Mouse (Mus musculus) CH12.LX (cell line): ENCODE measurements around the gene Apool. TPM values are rescaled to one million over a fixed set of nuclear protein-coding genes. Genes with fewer than 3 reads are reported as not detected.
A peak's percentile ranks its signal among the peaks of the same experiment; 100 is the strongest.
"Not testable (repeated sequence)": the region's sequence is repeated elsewhere in the genome, so short reads cannot be mapped to it uniquely, and the experiment has no call there.

Experiments used
- DNase-seq: peaks from one replicate; pipeline ENCODE4 v3.0.0-alpha.2; 2013; ENCODE audit errors: extremely low read depth
- H3K27ac ChIP-seq: 2 replicates; pipeline ENCODE4 v1.5.1; 2012; ENCODE audit warnings: low read depth, mild to moderate bottlenecking, control low read depth, moderate library complexity; ENCODE audit not compliant: insufficient read depth
- H3K27me3 ChIP-seq: replicated peaks from 2 replicates; pipeline ENCODE3; 2012; ENCODE audit warnings: inconsistent platforms
- H3K36me3 ChIP-seq, 2 experiments: replicated peaks in 1 of 2; 2 replicates each; pipeline versions ENCODE3 to v1.6.1; 2012; ENCODE audit warnings: inconsistent platforms in 1 of 2, low read length in 1 of 2, mild to moderate bottlenecking in 1 of 2, mixed read lengths in 1 of 2, moderate library complexity in 1 of 2; ENCODE audit not compliant: control insufficient read depth in 1 of 2, insufficient read depth in 1 of 2
- H3K4me1 ChIP-seq, 2 experiments: 2 replicates each; pipeline ENCODE4 v1.6.1; 2012; ENCODE audit warnings: inconsistent platforms in 1 of 2, moderate library complexity in 1 of 2; ENCODE audit not compliant: insufficient read depth in 2 of 2, control insufficient read depth in 1 of 2
- H3K4me2 ChIP-seq: 2 replicates; pipeline ENCODE4 v1.6.1; 2012; ENCODE audit warnings: low read depth, mild to moderate bottlenecking, control low read depth; ENCODE audit not compliant: poor library complexity, insufficient read depth, severe bottlenecking
- H3K4me3 ChIP-seq, 3 experiments: fragments of 150-350 bp in 1 of 3; sonication (generic) in 1 of 3; replicated peaks in 1 of 3; 2 replicates each; pipeline versions ENCODE3 to v1.5.1; 2011 to 2012; ENCODE audit warnings: low read depth in 2 of 3, low read length in 2 of 3, mild to moderate bottlenecking in 2 of 3, moderate library complexity in 2 of 3, control low read depth in 1 of 3, improper control_type of control experiment in 1 of 3, inconsistent platforms in 1 of 3, mixed read lengths in 1 of 3; ENCODE audit not compliant: poor library complexity in 1 of 3
- H3K79me2 ChIP-seq: replicated peaks from 2 replicates; pipeline ENCODE4 v1.6.1; 2012; ENCODE audit warnings: mild to moderate bottlenecking, moderate library complexity; ENCODE audit not compliant: control insufficient read depth, poor library complexity, insufficient read depth, severe bottlenecking; ENCODE audit errors: extremely low read depth
- H3K9ac ChIP-seq: 2 replicates; pipeline ENCODE4 v1.6.1; 2012; ENCODE audit warnings: low read depth, mild to moderate bottlenecking, control low read depth, moderate library complexity; ENCODE audit not compliant: insufficient read depth
- H3K9me3 ChIP-seq: replicated peaks from 2 replicates; pipeline ENCODE3; 2012; ENCODE audit warnings: low read length, inconsistent platforms, mixed read lengths
- CTCF ChIP-seq, 2 experiments: IDR thresholded peaks in 1 of 2; conservative IDR thresholded peaks in 1 of 2; 2 replicates each; pipeline ENCODE4 v1.5.1; 2011 to 2012; ENCODE audit warnings: low read depth in 2 of 2, low read length in 2 of 2, improper control_type of control experiment in 1 of 2, inconsistent platforms in 1 of 2, mild to moderate bottlenecking in 1 of 2, moderate library complexity in 1 of 2
- GABPA ChIP-seq: IDR thresholded peaks from 2 replicates; pipeline ENCODE4 v1.6.1; 2012; ENCODE audit warnings: low read depth, low read length, improper control_type of control experiment, inconsistent platforms; ENCODE audit not compliant: insufficient replicate concordance
- PAX5 ChIP-seq: IDR thresholded peaks from 2 replicates; pipeline ENCODE4 v1.6.1; 2012; ENCODE audit warnings: low read length, inconsistent platforms, mixed read lengths
- RAD21 ChIP-seq: IDR thresholded peaks from 2 replicates; pipeline ENCODE4 v1.6.1; 2011; ENCODE audit warnings: low read depth, mild to moderate bottlenecking, low read length, improper control_type of control experiment, moderate library complexity
- SMC3 ChIP-seq: IDR thresholded peaks from 2 replicates; pipeline ENCODE4 v1.6.1; 2011; ENCODE audit warnings: low read depth, low read length, improper control_type of control experiment
- dilution Hi-C: fragments of 300-500 bp; cut with MboI; formaldehyde crosslinking; loops from 2 replicates; pipeline ENCODE4 v1.14.3; 2020; ENCODE audit warnings: low sequenced_read_pairs; ENCODE audit not compliant: extremely low pct_unique_long_range_greater_than_20kb, extremely low pct_ligation_motif_present
- in situ Hi-C: fragments of 300-500 bp; cut with MboI; formaldehyde crosslinking; loops from 3 replicates; pipeline ENCODE4 v1.14.3; 2019; ENCODE audit warnings: low sequenced_read_pairs, low pct_ligation_motif_present, low pct_unique_long_range_greater_than_20kb, mixed read lengths
- polyA plus RNA-seq: library from polyadenylated mRNA; unstranded; fragments of >175 nt; gene quantifications from 2 replicates; pipeline ENCODE4 v1.2.1, GENCODE M21; 2012; ENCODE audit warnings: low read depth; ENCODE audit not compliant: insufficient read length
- total RNA-seq, 2 experiments: library from RNA; depleted of rRNA; stranded (reverse); fragments of 300-350 nt in 1 of 2; fragments of >200 nt in 1 of 2; gene quantifications; 2 replicates each; pipeline ENCODE4 v1.2.3; 2012 to 2014

The Apool gene
- total and polyA plus RNA-seq, 3 experiments = 27.6 to 58.0 (median 28.0) TPM

DNA sequence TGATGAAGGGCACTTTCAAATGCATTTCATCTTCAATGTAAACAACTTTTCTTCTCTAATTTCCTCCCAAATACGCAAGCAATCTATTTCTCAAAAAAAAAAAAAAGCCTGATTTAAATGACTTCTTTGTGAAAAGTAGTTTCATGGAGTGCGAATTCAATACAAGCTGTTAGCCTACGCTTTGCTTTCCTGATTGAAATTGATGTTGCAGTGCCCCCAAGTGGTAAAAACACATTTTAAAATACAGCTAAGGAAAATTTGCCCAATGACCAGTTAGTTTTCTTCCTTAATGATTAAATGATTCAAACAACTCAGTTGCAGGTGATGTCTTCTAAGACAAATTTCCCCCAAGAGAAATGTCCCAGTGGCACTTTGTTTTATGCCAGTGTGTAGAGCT, 37.3 kb downstream of the Apool start:
- no peak overlapping the region for H3K27ac ChIP-seq
- dilution Hi-C loops (no loop called here), in situ Hi-C loops (no loop called here)
- no peaks in the 10 kb centered on the region for H3K79me2 ChIP-seq
- DNase-seq = peak; percentile 28
- H3K9me3 ChIP-seq = no peaks in the 10 kb centered on the region
- H3K4me3 ChIP-seq = no peak overlapping the region
- no peaks in the 10 kb centered on the region for H3K4me1 ChIP-seq
- no peaks in the 10 kb centered on the region for H3K27me3 ChIP-seq
- H3K36me3 ChIP-seq = no peaks in the 10 kb centered on the region
- TF ChIP-seq SMC3 (peak; percentile 28), RAD21 (peak; percentile 64), PAX5 (no peak), CTCF (conservative IDR thresholded peaks at IDR 0.05 in 1 of 2, IDR thresholded peaks at IDR 0.05 in 1 of 2; ENCODE audit: low read depth in 2 of 2, low read length in 2 of 2) (peak in 1 of 2 experiments; percentile 59; a peak in 2 of 4 replicates)
- no peak overlapping the region for H3K4me2 ChIP-seq
- no peak overlapping the region for H3K9ac ChIP-seq

DNA sequence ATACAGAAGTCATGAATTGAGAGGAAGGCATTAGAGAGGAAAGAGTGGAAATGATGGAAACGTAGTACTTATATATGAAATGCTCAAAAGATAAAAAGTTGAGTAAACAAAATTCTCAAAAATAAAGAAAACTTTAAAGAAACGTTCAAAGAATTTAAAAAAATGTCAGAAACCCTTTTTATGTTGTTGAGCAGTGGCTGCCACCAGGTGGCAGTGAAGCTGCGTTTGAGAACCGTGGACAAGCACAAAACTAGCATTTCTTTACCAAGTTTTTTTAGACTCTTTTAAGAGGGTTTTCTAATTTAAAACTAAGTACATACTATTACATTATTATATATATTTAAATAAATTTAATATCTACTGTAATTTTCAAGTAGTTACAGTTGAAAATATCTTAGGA, 57.3 kb downstream of the Apool start:
- TF ChIP-seq CTCF (conservative IDR thresholded peaks at IDR 0.05 in 1 of 2, IDR thresholded peaks at IDR 0.05 in 1 of 2; ENCODE audit: low read depth in 2 of 2, low read length in 2 of 2) = peak in 1 of 2 experiments; percentile 53; a peak in 2 of 4 replicates
- no peak for TF ChIP-seq GABPA
- TF ChIP-seq RAD21 = peak; percentile 30
- Histone ChIP-seq H3K27me3 (no peaks in the 10 kb centered on the region), H3K27ac (no peak overlapping the region), H3K9ac (no peak overlapping the region), H3K4me3 (no peak overlapping the region), H3K4me2 (no peak overlapping the region), H3K36me3 (peaks cover 0 to 9% of the 10 kb centered on the region in 2 experiments), H3K9me3 (no peaks in the 10 kb centered on the region), H3K79me2 (no peaks in the 10 kb centered on the region), H3K4me1 (no peaks in the 10 kb centered on the region; a peak in 1 of 4 replicates)
- peak; percentile 12 for DNase-seq
- in situ Hi-C loops = no loop called here
- dilution Hi-C loops = no loop called here

DNA sequence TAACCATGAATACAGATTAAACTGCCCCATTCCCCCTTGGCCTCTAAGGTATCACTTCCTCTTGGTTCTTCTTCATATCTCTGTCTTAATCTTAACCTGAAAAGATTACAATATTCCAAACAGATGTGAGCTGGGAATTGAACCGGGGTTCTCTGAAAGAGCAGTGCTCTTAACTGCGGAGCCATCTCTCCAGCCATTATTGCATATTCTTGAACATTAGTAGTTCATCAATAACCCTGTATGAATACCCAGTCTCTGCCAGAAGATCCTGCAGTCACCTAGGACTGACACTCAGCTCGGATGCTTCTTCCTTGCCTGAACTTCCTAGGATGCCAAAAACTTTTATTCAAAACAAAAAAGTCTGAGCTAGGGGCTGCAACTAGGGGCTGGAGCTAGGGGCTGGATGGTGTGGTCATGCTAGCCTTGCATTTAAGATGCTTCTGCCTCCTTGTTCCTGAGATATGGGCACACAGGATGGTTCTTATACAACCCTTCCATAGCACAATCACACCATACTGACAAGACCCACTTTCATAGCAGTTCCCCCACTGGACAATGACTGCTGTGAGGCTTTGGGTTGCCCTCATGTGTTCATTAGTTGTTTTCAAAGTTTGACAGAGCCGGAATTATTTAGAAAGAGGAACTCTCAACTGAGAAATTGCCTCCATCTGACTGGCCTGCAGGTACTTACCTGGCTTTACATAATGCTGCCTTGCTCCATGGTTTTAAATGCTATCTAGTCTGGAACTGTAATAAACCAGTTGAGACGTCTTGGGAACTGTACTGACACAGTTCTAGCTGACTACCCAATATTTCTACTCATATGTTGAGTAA, 59.7 kb downstream of the Apool start:
- dilution Hi-C loops, H3K4me2 ChIP-seq, H3K4me3 ChIP-seq, H3K79me2 ChIP-seq, in situ Hi-C loops, H3K9me3 ChIP-seq, H3K27ac ChIP-seq, H3K27me3 ChIP-seq, H3K4me1 ChIP-seq, H3K9ac ChIP-seq, H3K36me3 ChIP-seq: not testable (repeated sequence)
- peak; percentile 65 for DNase-seq
